Mouse (Mus musculus) bone marrow macrophage, adult 2 months (primary cell): Measurements from ENCODE around the gene Plekhd1. TPM values are rescaled to one million over a fixed set of nuclear protein-coding genes. Genes with fewer than 3 reads are reported as not detected.

ENCODE experiments used
- H3K27ac ChIP-seq: 2 replicates; pipeline ENCODE4 v1.5.1; 2012; ENCODE audit warnings: low read depth, low read length; ENCODE audit not compliant: insufficient read depth
- H3K4me1 ChIP-seq: 2 replicates; pipeline ENCODE4 v1.6.1; 2012; ENCODE audit warnings: low read length; ENCODE audit not compliant: control insufficient read depth, insufficient read depth
- H3K4me3 ChIP-seq: 2 replicates; pipeline ENCODE4 v1.5.1; 2012; ENCODE audit warnings: mild to moderate bottlenecking, low read length, moderate library complexity; ENCODE audit not compliant: insufficient read depth
- CTCF ChIP-seq: IDR thresholded peaks from 2 replicates; pipeline ENCODE4 v1.5.1; 2012; ENCODE audit warnings: low read depth, mild to moderate bottlenecking, low read length, moderate library complexity
- POLR2A ChIP-seq: IDR thresholded peaks from 2 replicates; pipeline ENCODE4 v1.6.1; 2012; ENCODE audit warnings: mild to moderate bottlenecking, low read depth, low read length, borderline replicate concordance
- polyA plus RNA-seq: library from polyadenylated mRNA; stranded (reverse); fragments of >200 nt; gene quantifications from 2 replicates; pipeline ENCODE4 v1.2.4, GENCODE M21; 2012; ENCODE audit not compliant: missing spikeins, insufficient read depth, insufficient read length

The Plekhd1 gene
- polyA plus RNA-seq, 1 experiment, result not detected

- H3K4me3 ChIP-seq, result no peak overlapping the region
- H3K4me1 ChIP-seq, result no peaks in the 10 kb centered on the region
- no peak for TF ChIP-seq POLR2A
- no peak for TF ChIP-seq CTCF
- no peak overlapping the region for H3K27ac ChIP-seq
Observed at GRCm38 (mm10) chr12:80698526-80699143, 6.2 kb downstream of the Plekhd1 start.

GRCm38 (mm10) chr12:80699144-80699531, 6.7 kb downstream of the Plekhd1 start:
- TF ChIP-seq CTCF (no peak), POLR2A (no peak)
- H3K27ac ChIP-seq, result no peak overlapping the region
- H3K4me3 ChIP-seq, result no peak overlapping the region
- H3K4me1 ChIP-seq, result no peaks in the 10 kb centered on the region

GRCm38 (mm10) chr12:80701332-80701731, 8.9 kb downstream of the Plekhd1 start:
- no peak overlapping the region for H3K4me3 ChIP-seq
- no peak overlapping the region for H3K27ac ChIP-seq
- no peaks in the 10 kb centered on the region for H3K4me1 ChIP-seq
- no peak for TF ChIP-seq POLR2A
- TF ChIP-seq CTCF, result no peak

GRCm38 (mm10) chr12:80706208-80706914, 14.0 kb downstream of the Plekhd1 start:
- TF ChIP-seq CTCF, result no peak
- TF ChIP-seq POLR2A, result no peak
- H3K4me1 ChIP-seq, result no peaks in the 10 kb centered on the region
- no peak overlapping the region for H3K4me3 ChIP-seq
- H3K27ac ChIP-seq, result no peak overlapping the region

GRCm38 (mm10) chr12:80706915-80707604, 14.7 kb downstream of the Plekhd1 start:
- Histone ChIP-seq H3K27ac (no peak overlapping the region), H3K4me1 (no peaks in the 10 kb centered on the region), H3K4me3 (no peak overlapping the region)
- TF ChIP-seq POLR2A, result no peak
- no peak for TF ChIP-seq CTCF

- TF ChIP-seq CTCF, result no peak
- no peak for TF ChIP-seq POLR2A
- Histone ChIP-seq H3K27ac (no peak overlapping the region), H3K4me1 (no peaks in the 10 kb centered on the region), H3K4me3 (no peak overlapping the region)
Observed at GRCm38 (mm10) chr12:80715915-80716314, 23.5 kb downstream of the Plekhd1 start.

- H3K4me3 ChIP-seq, result no peak overlapping the region
- TF ChIP-seq CTCF (no peak), POLR2A (no peak)
- H3K27ac ChIP-seq, result no peak overlapping the region
- no peaks in the 10 kb centered on the region for H3K4me1 ChIP-seq
Observed at GRCm38 (mm10) chr12:80719141-80719540, 26.8 kb downstream of the Plekhd1 start.

GRCm38 (mm10) chr12:80720507-80720906, 28.1 kb downstream of the Plekhd1 start:
- no peak overlapping the region for H3K4me3 ChIP-seq
- no peak for TF ChIP-seq CTCF
- TF ChIP-seq POLR2A, result no peak
- no peaks in the 10 kb centered on the region for H3K4me1 ChIP-seq
- no peak overlapping the region for H3K27ac ChIP-seq

GRCm38 (mm10) chr12:80721458-80721857, 29.1 kb downstream of the Plekhd1 start:
- no peak for TF ChIP-seq CTCF
- no peak for TF ChIP-seq POLR2A
- no peak overlapping the region for H3K27ac ChIP-seq
- H3K4me1 ChIP-seq, result no peaks in the 10 kb centered on the region
- no peak overlapping the region for H3K4me3 ChIP-seq
